Mouse (Mus musculus): ENCODE measurements at regions not wholly inside any gene's neighbourhood (a gene's known extent, or its start where the extent isn't known, plus 50 kb on each side); places are given as distances from the start of the nearest gene placed in this dataset.

DNA sequence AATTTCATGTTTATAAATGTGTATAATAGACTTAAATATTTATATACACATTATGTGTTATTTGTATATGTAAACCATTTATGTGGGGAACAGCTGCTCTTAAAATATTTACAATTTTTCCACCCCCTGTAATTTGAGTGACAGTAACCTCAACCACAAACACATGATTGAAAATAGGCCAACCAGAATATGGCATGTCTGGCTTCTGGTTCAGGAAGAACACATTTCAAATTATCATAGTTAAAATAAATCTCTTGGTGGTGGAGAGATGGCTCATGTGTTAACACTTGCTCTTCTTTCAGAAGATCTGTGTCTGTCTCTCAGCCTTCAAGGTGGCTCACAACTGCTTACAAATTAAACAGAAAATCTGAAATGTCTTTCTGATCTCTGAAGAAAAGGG, 1776.2 kb downstream of the Efnb2 start:
- no peaks in the 10 kb centered on the region; the same call in 1 of the 2 replicates for H3K27me3 ChIP-seq (ENCODE audit: control insufficient read depth, insufficient read depth, low read length, poor library complexity, severe bottlenecking)
- H3K4me1 ChIP-seq (ENCODE audit: control insufficient read depth, insufficient read depth, low read length): no peaks in the 10 kb centered on the region
- H3K9me3 ChIP-seq (replicated peaks; ENCODE audit: control insufficient read depth, insufficient read depth, low read length, poor library complexity, severe bottlenecking): no peaks in the 10 kb centered on the region
- H3K27ac ChIP-seq (ENCODE audit: insufficient read depth, low read length): no peak overlapping the region
- TF ChIP-seq CTCF (IDR thresholded peaks at IDR 0.05; ENCODE audit: low read depth, low read length) (no peak), POLR2A (IDR thresholded peaks at IDR 0.05; ENCODE audit: insufficient read depth, low read length) (no peak), EP300 (IDR thresholded peaks at IDR 0.05; ENCODE audit: insufficient read depth, low read depth, low read length) (no peak)
- H3K9ac ChIP-seq (ENCODE audit: low read depth, poor library complexity, severe bottlenecking): no peak overlapping the region
- H3K36me3 ChIP-seq (ENCODE audit: control insufficient read depth, insufficient read depth, low read length, poor library complexity, severe bottlenecking): no peaks in the 10 kb centered on the region
- no peak overlapping the region for H3K4me3 ChIP-seq (ENCODE audit: low read depth, low read length)

DNA sequence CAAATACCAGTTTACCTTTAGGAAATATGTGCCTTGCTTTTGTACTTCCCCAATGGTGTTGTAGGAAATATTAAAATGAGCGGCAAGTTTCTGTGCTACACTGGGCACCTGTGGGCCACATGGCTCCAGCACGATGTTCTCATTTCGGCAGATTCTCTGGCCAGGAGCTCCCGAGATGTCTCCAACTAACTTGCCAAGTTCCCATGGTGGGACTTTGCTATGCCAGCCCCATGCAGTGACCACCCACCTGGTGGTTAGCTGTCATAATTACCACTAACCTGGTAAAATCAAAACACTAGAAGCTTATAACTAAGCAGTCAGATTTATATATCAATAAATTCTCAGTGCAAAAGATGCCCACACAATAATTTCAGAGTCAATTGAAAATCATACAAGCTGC, 1777.5 kb upstream of the Slc10a2 start:
- TF ChIP-seq CTCF (IDR thresholded peaks at IDR 0.05; ENCODE audit: low read depth, low read length) (no peak), POLR2A (IDR thresholded peaks at IDR 0.05; ENCODE audit: insufficient read depth, low read length) (no peak), EP300 (IDR thresholded peaks at IDR 0.05; ENCODE audit: insufficient read depth, low read depth, low read length) (no peak)
- no peak overlapping the region for H3K27ac ChIP-seq (ENCODE audit: insufficient read depth, low read length)
- no peak overlapping the region for H3K9ac ChIP-seq (ENCODE audit: low read depth, poor library complexity, severe bottlenecking)
- no peak overlapping the region for H3K4me3 ChIP-seq (ENCODE audit: low read depth, low read length)
- no peaks in the 10 kb centered on the region for H3K4me1 ChIP-seq (ENCODE audit: control insufficient read depth, insufficient read depth, low read length)
- H3K27me3 ChIP-seq (ENCODE audit: control insufficient read depth, insufficient read depth, low read length, poor library complexity, severe bottlenecking): no peaks in the 10 kb centered on the region; the same call in 1 of the 2 replicates
- no peaks in the 10 kb centered on the region for H3K36me3 ChIP-seq (ENCODE audit: control insufficient read depth, insufficient read depth, low read length, poor library complexity, severe bottlenecking)
- H3K9me3 ChIP-seq (replicated peaks; ENCODE audit: control insufficient read depth, insufficient read depth, low read length, poor library complexity, severe bottlenecking): no peaks in the 10 kb centered on the region
